Mouse (Mus musculus) megakaryocyte, adult 5-6 weeks (primary cell): Measurements from ENCODE around the gene Izumo1r. TPM values are rescaled to one million over a fixed set of nuclear protein-coding genes. Genes with fewer than 3 reads are reported as not detected.

ENCODE experiments used
- ATAC-seq: 2 replicates; pipeline ENCODE4 v1.8.0; 2016; ENCODE audit warnings: mild to moderate bottlenecking, inconsistent platforms; ENCODE audit not compliant: poor library complexity, severe bottlenecking
- total RNA-seq, 2 experiments: library from RNA; stranded (forward) in 1 of 2; stranded (reverse) in 1 of 2; fragments of 153-499, 151-499 nt in 1 of 2; fragments of 221-1000, 200-1000 nt in 1 of 2; gene quantifications; 2 replicates each; pipeline versions ENCODE4 v1.2.3 to v1.2.4; 2015 to 2017

The Izumo1r gene
- total RNA-seq (2015) (0.50 TPM in 1 of 2 replicates, not detected in the other), total RNA-seq (2017) (0.48 and 0.77 TPM in 2 replicates)

DNA sequence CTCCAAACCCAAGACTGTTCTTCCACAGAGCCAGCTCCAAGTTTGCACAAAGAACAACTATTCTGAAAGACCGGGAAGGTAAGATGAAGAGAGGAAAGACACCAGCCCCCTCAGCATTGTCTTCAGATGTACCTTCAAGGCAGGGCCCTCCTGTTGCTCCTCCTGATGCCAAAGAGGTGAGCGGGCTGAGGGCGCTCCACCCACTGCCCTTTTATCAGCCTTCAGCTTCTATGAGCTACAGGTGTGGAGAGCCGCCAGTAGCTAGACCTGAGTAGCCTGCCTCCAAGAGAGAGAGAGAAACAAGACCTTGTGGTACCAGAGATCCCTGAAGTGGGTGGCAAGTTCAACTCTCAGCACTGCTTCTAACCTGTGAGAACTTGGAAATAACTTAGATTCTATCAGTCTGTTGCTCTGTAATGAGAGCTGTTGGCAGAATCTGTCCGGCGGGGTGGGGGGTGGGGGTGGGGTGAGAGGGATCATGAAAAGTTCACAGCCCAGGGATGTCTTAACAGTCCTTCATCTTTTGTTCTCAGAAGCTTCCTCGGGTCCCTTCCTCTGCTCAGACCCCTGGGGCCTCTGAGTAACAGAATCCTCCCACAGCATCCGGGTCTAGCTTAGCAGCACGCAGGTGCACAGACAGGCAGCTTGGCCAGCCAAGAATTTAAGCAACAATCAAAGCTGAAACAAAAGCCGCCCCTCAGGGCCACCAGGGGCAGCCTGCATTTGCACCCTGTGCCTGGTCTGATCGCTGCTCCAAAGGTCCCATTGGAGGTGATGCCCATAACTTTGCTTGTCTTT is at the start of gene Izumo1r:
TSS of gene Izumo1r (minus strand) at position 369 of the 798 bp plus-strand sequence.
- no peak for ATAC-seq

DNA sequence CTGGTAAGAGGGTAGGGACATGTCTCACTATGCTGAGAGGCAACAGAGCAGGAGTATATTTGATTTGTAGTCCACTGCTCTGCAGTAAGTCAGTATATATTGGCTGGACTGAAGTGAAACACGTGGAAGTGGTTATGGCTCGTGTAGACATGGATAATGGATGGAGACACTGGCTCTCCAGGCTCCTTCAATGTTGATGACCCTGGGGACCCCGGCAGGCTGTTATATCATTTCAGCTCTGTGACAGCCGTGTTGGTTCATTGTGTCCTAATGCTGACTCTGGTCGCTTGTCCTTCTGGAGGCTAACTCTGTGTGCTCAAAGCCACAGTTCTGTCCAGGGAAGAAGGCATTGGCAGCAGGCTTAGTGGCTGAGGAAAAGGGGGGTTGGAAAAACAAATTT is 47.3 kb upstream of the Izumo1r start:
- no peak for ATAC-seq

DNA sequence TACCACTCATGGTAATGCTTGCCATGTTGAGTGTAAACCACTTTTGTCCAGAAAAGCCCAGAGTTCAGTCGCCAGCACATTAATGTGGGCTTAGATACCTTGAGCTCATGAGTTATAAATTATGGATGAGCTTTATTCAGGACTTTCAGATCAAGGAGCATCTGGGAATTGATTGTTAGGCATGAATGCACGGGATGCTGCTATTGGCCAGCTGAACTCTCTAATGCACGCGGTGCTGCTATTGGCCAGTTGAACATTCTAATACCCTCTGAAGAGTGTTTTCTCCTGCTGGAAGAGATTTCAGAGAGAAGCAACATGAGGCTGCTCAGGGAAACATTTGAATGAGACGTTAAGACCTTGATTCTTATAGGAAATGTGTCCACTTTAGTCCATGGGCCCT is 45.1 kb upstream of the Izumo1r start:
- ATAC-seq: no peak

DNA sequence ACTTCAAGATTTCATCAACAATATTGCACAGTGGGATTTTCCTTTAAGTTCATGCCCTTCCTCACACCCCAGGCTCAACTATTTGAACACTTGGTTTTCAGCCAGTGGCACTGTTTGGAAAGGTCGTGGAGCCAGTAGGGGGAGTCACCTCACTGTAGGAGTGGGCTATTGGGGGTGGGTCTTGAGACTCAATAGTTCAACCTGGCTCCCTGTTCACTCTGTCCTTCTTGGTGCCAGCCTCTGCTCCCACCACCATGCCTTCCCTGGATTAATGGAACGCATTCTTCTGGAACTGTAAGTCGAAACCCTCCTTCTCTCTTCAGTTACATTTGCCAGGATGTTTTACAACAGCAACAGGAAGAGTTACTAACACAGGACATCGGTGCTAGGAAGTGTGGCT is 42.9 kb upstream of the Izumo1r start:
- no peak for ATAC-seq

DNA sequence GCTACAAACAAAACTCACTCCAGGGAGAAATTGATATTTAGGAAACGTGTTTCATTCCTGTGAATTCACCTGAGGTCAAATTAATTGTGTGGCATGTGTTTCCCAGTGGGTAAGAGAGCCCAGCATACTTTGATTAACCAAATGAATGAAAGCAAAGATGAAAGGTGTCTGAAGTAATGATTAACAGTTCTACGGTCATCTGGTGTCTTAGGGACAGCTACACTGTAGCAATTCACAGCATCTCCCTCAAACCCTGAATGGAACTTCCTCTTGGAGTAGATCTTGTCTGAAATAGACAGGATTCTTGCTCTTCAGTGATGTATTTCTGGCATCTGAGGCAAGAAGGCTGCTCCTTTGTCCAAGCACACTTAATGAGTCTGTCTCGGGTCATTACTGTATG is 42.2 kb upstream of the Izumo1r start:
- no peak for ATAC-seq

DNA sequence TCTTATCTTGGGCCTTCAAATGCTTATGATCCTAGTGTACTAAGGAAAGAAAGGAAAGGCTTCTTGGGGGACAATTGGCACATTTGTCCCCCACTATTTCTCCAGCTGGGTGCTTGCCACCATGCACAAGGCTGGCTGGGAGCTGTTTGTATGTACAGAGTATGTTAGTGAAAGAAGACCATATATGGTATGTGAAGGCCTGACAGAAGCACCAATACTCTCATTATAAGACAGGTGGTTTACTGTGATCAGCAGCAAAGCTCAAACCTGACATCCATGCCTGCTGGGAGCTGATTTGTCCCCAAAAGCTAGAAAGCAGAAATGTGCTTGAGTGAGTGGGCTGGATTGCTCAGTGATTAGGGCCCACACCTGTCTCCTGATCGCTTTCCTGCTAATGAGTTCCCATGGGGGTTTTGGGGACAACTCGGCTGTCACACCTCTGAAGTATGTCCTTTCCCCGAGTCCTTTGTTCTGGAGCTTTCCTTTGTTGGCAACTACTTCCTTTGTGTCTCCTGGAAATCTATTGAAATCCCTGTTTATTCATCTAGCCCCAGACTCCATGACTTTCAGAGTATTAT is 38.5 kb upstream of the Izumo1r start:
- no peak for ATAC-seq

DNA sequence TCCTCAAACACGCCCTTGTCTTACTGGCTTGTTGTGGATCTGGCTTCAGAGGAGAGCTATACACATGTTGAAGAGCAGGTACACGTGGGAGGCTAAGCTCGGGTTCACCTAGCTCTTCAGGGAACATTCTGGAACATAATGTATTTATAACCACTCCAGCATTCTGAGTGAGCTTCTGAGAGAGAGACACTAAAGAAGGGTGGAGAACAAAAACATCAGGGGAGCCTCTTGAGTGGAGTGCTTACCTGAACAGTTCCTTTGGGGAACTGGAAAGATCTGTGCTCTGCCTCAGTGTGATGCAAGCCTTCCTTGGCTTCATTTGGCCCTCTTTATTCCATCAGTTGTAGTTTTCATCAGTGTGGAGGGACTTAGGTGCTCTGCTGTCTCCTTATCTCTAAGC is 35.9 kb upstream of the Izumo1r start:
- no peak for ATAC-seq

DNA sequence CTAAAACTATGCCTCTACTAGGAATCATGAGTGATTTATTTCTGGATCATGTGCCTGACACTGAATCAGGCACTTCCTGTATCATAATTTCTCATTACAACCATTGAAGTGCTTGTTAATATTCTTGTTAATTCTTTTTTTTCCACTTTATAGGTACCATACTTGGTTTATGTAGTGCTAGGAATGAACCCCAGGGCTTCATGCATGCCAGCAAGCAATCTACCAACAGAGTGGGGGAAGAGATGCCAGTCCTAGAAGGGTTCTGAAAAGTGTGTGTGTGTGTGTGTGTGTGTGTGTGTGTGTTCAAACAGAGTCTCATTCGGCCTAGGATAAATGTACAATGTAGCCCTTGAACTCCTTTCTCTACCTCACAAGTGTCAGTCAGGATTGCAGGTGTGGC is 33.6 kb upstream of the Izumo1r start:
- ATAC-seq: no peak

DNA sequence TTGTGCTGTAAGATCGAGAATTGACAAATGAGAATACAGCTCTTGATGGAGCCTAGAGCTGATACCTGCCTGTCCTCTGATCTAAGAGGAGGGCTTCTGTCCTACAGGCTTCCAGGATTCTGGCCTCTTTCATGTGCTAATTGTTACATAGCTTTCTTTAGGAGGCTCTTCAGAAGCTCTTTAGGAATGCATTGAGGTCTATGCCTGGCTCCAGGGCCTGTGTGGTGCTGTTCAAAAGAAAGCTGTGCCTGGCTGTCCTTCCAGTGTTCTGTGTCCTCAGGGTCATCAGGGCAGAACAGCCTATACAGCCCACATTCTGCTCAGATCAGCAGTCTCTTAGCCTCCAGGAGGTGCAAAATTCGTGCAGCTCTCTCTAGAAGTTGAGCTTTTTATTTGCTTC is 31.1 kb upstream of the Izumo1r start:
- ATAC-seq: no peak

DNA sequence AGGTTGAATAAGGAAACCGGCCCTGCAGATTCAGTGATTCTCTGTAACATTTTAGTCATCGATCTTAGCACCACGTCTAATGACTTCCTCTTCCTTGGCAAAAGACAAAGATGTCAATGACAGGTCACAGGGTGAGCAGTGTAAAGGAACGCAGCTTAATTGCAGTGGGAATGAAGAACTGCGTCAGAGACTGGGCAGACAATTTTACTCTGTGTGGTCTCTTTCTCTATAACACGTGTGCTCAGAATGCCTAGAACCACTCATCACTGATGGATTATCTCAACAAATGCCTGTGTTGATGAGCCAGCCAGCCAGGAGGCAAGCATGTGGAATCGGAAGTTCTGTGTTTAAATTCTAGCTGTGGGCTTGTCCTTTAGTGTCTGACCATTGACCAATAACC is 28.2 kb upstream of the Izumo1r start:
- no peak for ATAC-seq

DNA sequence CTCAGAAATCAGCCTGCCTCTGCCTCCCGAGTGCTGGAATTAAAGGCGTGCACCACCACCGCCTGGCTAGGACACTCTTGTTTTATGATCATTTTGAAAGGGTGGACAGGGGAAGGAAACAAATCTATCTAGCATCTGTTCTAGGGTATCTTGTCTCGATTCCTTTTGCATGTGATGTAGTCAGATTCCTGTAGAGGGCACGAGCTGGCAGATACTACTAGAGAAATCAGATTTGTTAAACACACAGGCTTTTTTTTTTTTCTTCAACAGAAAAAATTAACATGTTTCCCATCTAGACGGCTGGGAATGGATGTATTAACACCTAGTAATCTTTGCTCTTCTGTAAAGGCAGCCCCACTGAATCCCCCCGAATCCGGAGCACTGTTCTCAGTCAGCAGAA is 27.5 kb upstream of the Izumo1r start:
- no peak for ATAC-seq

DNA sequence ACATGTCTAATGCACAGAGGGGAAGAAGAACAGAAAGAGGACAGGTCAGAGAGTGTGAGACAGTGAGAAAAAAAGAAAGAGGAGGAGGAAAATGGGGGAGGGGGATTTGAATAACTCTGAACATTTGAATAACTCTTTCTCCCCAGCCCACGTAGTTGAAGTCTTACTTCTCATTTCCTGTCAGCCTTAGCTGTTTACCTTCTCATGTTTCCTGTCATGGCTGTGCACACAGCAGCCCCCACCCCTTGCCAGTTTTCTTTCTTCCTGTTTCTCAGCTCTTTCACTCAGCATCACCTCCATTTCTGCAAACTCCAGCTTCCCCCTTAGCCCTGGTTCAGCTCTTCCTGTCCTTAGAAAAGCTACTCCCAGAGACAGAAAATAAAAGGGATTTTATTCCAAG is 22.8 kb upstream of the Izumo1r start:
- peak; percentile 64 for ATAC-seq

DNA sequence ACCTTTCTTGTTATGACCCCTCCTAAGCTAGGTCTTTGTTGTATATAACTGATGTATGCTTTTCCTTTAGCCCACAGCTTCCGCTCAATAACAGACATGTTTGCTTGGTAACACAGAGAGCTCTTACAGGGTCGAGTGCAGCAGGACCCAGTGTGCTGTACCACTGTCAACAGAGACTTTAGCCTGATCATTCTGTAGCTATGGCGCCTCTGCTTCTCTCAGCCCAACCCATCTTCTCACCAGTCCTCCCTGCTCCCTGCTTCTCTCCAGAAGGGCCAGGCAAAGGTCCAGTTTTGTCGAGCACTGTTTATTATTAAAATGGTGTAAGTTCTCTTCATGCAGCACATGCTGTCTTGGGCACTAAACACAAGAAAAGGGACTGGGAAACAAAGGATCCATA is 19.9 kb upstream of the Izumo1r start:
- ATAC-seq: no peak

DNA sequence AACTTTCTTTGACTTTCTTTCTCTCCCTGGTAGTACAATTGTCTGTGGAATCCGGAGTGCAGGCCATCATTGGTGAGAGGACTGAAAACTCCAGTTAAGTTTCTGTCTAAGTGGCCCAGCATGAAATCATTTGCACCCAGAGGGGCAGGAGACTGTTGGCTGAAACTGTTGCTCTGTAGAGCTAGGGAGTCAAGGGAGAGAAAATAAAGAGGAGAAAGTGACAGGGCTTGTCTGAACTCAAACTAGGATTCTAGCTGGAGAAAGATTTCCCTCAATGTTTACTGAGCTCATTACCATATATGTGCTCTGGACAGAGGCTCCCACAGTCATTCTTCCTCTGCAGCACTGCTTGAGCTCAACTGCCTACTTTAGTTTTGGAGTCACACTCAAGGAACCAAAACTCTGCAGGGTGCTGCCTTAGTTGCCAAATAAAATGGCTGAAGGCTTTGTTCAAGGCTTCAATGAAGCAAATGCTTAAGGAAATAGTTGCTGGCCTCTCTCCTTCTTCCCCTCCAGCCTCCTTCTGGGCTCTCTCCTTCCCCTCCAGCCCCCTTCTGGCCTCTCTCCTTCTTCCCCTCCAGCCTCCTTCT is 18.3 kb upstream of the Izumo1r start:
- ATAC-seq: no peak

DNA sequence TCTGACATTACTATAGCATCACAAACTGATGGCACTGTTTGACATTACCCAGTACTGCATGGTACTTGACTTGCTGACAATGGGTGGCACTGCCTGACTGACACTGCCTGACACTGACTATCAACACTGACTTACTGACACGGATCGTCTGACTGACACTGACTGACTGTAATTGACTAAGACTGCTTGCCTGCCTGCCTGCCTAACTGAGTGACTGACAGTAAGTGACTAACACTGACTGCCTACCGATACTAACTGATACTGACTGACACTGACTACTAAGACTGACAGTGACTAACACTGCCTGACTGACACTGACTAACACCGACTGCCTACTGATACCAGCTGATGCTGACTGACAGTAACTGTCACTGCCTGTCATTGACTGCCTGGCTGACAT is 17.5 kb upstream of the Izumo1r start:
- ATAC-seq: no peak

DNA sequence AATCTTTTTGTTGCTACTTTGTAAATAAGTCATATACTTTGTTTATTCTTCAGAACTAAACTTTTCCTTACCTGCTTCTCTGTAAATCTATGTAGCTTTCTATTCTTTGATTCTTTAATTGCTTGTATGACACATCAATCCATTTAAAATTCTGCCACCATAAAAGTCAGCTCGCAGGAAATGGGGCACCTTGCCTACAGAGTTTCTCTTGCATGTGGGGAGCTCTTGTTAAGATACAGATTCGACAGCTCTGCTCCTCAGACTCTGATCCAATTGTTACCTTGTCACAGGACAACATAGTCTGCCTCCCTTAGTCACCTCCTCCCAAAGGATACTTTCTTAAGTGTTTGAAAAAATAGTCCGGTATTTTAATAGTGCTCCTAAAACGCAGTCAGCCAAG is 16.9 kb upstream of the Izumo1r start:
- ATAC-seq: no peak

DNA sequence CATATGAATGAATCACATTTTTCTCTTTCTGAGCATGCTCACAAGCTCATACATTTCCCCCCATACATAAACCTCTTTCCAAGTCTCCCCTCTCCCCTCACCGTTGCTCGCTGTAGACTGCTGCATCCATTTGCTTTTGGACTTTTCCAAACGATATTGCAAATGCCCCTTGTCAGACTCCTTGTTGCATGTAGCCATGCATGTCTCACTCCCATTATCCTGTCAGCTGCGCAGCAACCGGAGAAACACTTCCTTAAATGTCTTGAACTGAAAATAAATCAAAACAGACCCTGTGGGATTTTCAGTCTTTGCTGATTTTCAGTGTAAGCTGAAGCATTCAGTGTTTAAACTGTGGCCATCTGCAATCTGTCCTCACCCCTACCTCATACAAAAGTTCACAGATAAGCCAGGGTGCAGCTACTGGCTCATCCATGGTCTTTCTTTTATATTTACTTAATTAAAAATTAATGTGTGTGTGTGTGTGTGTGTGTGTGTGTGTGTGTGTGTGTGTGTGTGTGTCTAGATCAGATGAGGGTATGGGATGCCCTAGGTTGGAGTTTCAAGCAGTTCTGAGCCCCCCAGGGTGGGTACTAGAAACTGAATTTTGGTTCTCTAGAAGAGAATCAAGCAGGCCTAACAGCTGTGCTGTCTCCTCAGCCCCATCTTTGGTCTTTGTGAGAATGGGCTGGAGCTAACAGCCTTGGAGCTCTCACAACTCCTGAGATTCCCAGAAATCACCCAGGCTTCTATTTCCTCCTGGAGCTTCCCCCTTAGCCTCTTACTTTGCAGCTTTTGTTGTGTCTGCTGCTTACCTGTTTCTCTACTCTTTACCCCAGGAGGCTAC is 15.3 kb upstream of the Izumo1r start:
- no peak for ATAC-seq

DNA sequence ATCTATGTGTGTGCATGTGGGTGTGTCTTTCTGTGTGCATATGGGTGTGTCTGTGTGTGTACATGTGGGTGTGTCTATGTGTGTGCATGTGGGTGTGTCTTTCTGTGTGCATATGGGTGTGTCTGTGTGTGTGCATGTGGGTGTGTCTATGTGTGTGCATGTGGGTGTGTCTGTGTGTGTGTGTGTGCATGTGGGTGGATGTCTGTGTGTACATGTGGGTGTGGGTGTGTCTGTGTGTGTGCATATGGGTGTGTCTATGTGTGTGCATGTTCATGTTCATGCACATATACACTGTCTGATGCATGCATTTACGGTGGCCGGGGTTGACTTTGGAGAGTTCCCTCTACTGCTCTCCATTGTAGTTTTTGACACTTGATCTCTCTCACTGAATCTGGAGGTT is 13.9 kb upstream of the Izumo1r start:
- ATAC-seq: no peak

DNA sequence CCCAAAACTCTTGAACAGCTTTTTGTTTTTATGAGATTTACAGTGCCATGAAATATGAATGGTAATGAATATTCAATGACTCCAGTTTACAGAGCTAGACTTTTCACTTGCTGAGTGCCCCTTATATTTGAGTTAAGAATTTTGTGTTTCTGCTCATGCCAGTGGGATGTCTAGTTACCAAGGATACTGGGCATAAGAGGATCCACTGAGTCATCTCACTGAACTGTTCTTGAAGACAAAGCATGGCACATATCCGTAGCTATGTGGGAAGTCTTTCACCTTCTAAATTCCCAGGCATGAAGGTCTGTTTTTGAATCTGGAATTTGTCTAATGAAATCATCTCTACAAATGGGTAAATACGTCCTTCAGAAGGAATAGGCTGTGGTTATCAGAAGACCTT is 8.3 kb upstream of the Izumo1r start:
- no peak for ATAC-seq

DNA sequence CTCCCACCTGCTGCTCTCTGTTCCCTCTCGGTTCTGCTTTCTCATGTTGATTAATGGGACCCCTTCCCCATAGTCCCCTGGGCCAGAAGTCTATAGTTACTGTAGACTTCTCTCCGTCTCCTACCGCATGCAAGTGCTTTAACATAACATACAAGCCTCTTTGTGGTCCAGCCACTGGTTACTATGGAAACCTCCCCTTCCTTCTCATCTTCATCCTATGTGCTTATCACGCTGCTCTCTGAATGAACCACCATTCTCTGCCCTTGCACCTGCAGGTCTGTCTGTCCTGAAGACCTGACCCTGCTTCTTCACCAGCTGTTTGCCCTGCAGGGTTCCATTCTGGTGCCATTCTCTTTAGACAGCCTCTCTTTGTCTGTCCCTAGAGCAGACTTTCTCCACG is 6.2 kb upstream of the Izumo1r start:
- ATAC-seq: no peak

DNA sequence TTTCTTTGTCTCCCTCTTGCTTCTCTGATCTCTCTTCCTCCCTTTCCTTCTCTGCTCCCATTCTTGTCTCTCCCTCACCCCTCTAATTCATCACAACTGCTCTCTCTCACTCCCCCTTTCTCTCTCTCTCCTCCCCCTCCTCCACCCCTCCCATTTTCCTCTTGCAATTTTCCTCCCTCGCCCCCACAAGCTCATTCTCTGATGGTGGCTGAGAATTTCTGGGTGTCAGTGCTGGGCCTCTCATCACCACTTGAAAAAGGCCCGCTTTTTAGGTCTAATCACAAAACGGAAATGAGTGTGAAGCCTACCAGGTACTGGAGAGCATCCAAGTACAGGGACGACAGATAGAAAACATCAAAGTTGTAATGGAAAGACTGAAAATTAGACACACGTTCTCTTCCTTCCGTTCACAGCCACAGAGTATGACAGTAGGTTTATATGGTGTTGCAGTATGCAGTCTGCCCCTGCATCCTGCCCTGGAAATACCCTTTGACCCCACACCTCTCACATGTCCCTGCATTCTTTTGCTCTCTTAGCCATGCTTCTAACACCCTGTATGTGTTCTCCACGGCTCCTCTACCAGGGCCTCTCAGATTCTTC is 4.2 kb upstream of the Izumo1r start:
- ATAC-seq: peak; percentile 51
